Mouse (Mus musculus): ENCODE results near the gene Isl2.

Gene Isl2

GRCm38 (mm10) chr9:55546176-55547010, 7.9 kb downstream of the Isl2 start:
- DNase-seq (ENCODE audit: low read depth, low spot score): no peak

DNA sequence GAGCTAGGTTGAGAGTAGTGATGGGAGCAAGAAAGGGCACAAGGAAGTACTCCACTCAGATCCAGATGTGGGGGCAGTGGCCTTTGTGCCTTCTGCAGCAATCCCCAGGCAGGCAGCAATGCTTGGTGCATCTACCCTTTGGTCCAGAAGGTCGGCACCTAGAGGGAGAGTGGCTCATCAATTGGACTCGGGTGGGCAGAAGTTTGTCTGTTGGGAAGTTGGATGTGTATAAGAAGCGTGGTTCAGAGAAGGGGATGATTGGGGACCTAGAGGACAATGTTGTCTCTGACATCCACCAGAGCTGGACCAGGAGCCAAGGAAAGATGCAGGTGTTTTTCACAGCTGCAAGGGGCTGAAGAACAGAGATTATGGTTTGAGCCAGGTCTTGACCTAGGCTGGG, 10.4 kb downstream of the Isl2 start:
- no peak for DNase-seq (ENCODE audit: low read depth, low spot score)

- DNase-seq (ENCODE audit: low read depth, low spot score): no peak
Observed at GRCm38 (mm10) chr9:55549302-55549890, 10.9 kb downstream of the Isl2 start.

GRCm38 (mm10) chr9:55554986-55555385, 16.5 kb downstream of the Isl2 start:
- DNase-seq (ENCODE audit: low read depth, low spot score): no peak

DNA sequence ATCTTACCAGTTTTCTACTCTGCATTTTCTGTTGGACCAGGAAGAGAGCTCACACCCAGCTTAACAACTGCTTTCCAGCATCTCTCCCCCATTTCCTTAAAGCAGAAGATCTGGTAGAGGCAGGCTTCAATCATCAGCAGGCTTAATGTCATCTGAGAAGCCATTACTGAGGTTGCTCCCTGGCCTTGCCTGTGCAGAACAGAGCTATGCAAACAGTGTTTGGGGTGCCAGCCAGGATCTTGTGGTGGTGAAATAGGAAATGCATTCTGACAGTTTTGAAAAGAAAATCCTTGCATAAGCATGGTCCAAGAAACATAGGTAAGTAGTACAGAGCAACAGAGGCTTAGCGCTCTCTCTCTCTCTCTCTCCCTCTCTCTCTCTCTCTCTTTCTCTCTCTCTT, 22.5 kb downstream of the Isl2 start:
- DNase-seq (ENCODE audit: low read depth, low spot score): no peak

DNA sequence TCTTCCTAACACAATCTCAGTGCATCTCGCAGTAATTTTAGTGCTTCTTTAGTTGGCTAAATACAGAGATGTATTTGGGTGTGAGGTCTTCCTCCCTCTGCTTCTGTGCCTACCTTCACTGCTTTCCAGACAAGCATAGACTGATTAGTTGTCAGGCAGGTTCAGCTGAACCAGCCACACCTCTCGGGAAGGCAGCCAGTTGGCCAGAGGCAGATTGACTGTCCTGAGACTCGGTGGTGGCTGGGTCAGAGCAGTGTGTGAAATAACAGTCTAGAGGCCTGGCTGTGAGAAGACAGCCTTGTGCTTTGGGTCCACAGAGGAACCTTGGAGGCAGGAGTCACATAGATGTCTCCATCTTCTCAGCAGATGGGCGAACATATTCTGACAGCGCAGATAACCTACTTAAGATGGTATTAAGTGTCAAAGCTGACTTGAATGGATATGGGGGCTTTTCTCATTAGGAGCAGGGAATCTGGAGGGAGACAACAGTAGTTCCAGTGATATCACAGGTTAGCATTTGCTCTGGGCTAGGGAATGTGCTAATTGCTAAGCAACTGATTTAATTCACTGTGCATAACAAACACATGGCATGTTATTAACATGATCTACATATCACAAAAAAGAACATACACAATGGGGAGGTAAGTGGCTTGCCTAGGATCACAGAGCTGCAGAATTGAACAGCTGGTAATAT, 30.1 kb downstream of the Isl2 start:
- DNase-seq (ENCODE audit: low read depth, low spot score): no peak

- DNase-seq (ENCODE audit: low read depth, low spot score): no peak
Observed at GRCm38 (mm10) chr9:55571071-55571470, 32.6 kb downstream of the Isl2 start.

DNA sequence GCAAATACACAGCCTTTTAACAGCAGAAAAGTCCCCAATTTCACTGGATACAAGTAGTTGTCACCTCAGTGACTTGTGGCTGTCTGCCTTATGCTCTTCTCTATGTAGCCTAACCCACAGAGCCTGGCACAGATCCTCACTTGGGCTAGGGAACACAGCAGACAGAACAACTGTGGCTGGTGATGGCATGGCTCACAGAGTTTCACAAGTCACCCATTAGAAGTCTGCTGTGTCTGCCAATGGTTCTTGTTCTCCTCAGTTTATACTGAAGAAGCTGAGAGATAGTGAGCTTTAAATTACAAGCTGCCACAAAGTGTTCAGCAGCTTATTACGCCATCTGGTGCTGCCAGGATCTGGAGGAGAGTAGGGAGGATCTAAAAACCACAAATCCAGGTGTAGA, 38.1 kb downstream of the Isl2 start:
- DNase-seq (ENCODE audit: low read depth, low spot score): no peak

DNA sequence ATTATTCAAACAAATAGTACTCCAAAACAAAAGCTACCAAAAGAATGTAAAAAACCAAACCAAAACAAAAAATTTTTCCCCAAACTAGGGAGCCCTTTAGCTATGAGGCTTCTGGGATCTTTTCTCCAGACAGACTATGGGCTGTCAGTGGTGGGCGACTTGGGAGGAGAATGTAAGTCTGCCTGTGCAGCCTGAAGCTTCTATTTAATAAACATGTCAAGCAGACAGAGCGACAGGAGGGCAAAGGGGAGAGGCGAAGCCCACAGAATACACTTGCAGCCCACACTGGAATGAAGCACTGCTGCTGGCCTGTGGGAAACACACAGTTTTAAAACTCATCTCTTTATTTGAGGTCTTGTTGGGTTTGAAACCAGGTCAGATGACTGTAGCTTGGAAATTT, 42.9 kb downstream of the Isl2 start:
- no peak for DNase-seq (ENCODE audit: low read depth, low spot score)

DNA sequence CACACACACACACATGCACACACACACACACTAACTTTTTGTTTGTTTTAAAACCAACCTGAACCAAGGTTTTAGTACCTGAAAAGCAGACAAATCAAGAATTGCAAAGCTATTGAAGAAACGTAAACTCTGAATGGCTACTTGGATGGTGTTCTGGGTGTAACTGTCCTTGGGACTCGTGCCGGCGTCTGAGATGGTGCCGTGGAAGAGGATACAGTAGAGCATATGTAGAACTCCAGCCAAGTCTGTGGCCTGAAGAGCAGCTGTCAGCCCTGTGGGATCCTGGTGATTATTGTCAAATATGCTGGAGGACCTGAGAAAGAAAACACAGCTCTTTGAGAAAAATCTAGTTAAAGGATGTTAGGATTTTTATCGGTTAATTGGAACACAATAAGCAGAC, 47.7 kb downstream of the Isl2 start:
- no peak for DNase-seq (ENCODE audit: low read depth, low spot score)
